Mouse (Mus musculus) MEL (cell line): ENCODE data around the gene Slc25a29. TPM values are rescaled to one million over a fixed set of nuclear protein-coding genes. Genes with fewer than 3 reads are reported as not detected.
A peak's percentile ranks its signal among the peaks of the same experiment; 100 is the strongest.

Experiments used
- DNase-seq: peaks from one replicate; pipeline ENCODE4 v3.0.0; 2011; ENCODE audit warnings: low read depth, low spot score
- H3K27ac ChIP-seq: 2 replicates; pipeline ENCODE4 v1.5.1; 2012; ENCODE audit warnings: low read depth, mild to moderate bottlenecking, control low read depth, low read length, moderate library complexity; ENCODE audit not compliant: control insufficient read depth
- H3K27me3 ChIP-seq, 2 experiments: fragments of 150-350 bp in 1 of 2; sonication (generic) in 1 of 2; 2 replicates each; pipeline ENCODE4 v1.6.1; 2012; ENCODE audit warnings: low read length in 2 of 2, mild to moderate bottlenecking in 2 of 2, improper control_type of control experiment in 1 of 2, moderate library complexity in 1 of 2; ENCODE audit not compliant: insufficient read depth in 2 of 2, control insufficient read depth in 1 of 2
- H3K36me3 ChIP-seq, 2 experiments: 2 replicates each; pipeline ENCODE4 v1.6.1; 2012 to 2014; ENCODE audit warnings: low read length in 2 of 2, improper control_type of control experiment in 1 of 2, inconsistent platforms in 1 of 2, mild to moderate bottlenecking in 1 of 2; ENCODE audit not compliant: insufficient read depth in 2 of 2, control insufficient read depth in 1 of 2
- H3K4me1 ChIP-seq, 2 experiments: fragments of 150-350 bp in 1 of 2; sonication (generic) in 1 of 2; 2 replicates each; pipeline ENCODE4 v1.6.1; 2012; ENCODE audit warnings: low read length in 2 of 2, improper control_type of control experiment in 1 of 2, mild to moderate bottlenecking in 1 of 2; ENCODE audit not compliant: insufficient read depth in 2 of 2, control insufficient read depth in 1 of 2
- H3K4me3 ChIP-seq, 2 experiments: fragments of 150-350 bp in 1 of 2; sonication (generic) in 1 of 2; 2 replicates each; pipeline ENCODE4 v1.5.1; 2012; ENCODE audit warnings: low read depth in 2 of 2, low read length in 2 of 2, mild to moderate bottlenecking in 2 of 2, moderate library complexity in 2 of 2, control low read depth in 1 of 2, improper control_type of control experiment in 1 of 2; ENCODE audit not compliant: control insufficient read depth in 1 of 2, insufficient read depth in 1 of 2
- H3K79me2 ChIP-seq: 2 replicates; pipeline ENCODE4 v1.6.1; 2012; ENCODE audit warnings: mild to moderate bottlenecking, low read length, moderate library complexity; ENCODE audit not compliant: control insufficient read depth, poor library complexity, insufficient read depth
- H3K9ac ChIP-seq: 2 replicates; pipeline ENCODE4 v1.6.1; 2012; ENCODE audit warnings: low read depth, mild to moderate bottlenecking, control low read depth, low read length, moderate library complexity; ENCODE audit not compliant: control insufficient read depth, poor library complexity, severe bottlenecking
- H3K9me3 ChIP-seq: fragments of 150-350 bp; sonication (generic); replicated peaks from 2 replicates; pipeline ENCODE4 v1.6.1; 2012; ENCODE audit warnings: mild to moderate bottlenecking, low read length, improper control_type of control experiment, moderate library complexity; ENCODE audit not compliant: insufficient read depth
- BHLHE40 ChIP-seq: IDR thresholded peaks from 2 replicates; pipeline ENCODE4 v1.6.1; 2012; ENCODE audit warnings: low read depth, mild to moderate bottlenecking, inconsistent platforms, low read length, improper control_type of control experiment, borderline replicate concordance
- CHD1 ChIP-seq: IDR thresholded peaks from 2 replicates; pipeline ENCODE4 v1.6.1; 2012; ENCODE audit warnings: low read depth, mild to moderate bottlenecking, inconsistent platforms, low read length, improper control_type of control experiment
- CHD2 ChIP-seq: IDR thresholded peaks from 2 replicates; pipeline ENCODE4 v1.6.1; 2011; ENCODE audit warnings: low read length, improper control_type of control experiment
- CTCF ChIP-seq, 3 experiments: IDR thresholded peaks in 2 of 3; conservative IDR thresholded peaks in 1 of 3; 2 replicates each; pipeline ENCODE4 v1.5.1; 2011 to 2012; ENCODE audit warnings: low read length in 3 of 3, low read depth in 2 of 3, mild to moderate bottlenecking in 2 of 3, improper control_type of control experiment in 1 of 3, inconsistent platforms in 1 of 3, mixed read lengths in 1 of 3, moderate library complexity in 1 of 3; ENCODE audit not compliant: control insufficient read depth in 1 of 3, insufficient read depth in 1 of 3, poor library complexity in 1 of 3, severe bottlenecking in 1 of 3
- E2F4 ChIP-seq: IDR thresholded peaks from 2 replicates; pipeline ENCODE4 v1.6.1; 2011; ENCODE audit warnings: low read depth, low read length, improper control_type of control experiment, borderline replicate concordance
- EP300 ChIP-seq, 2 experiments: IDR thresholded peaks; 2 replicates each; pipeline ENCODE4 v1.6.1; 2011; ENCODE audit warnings: improper control_type of control experiment in 2 of 2, low read length in 2 of 2, low read depth in 1 of 2, mild to moderate bottlenecking in 1 of 2
- ETS1 ChIP-seq: IDR thresholded peaks from 2 replicates; pipeline ENCODE4 v1.6.1; 2012; ENCODE audit warnings: low read depth, mild to moderate bottlenecking, inconsistent platforms, low read length, improper control_type of control experiment, moderate library complexity
- GABPA ChIP-seq: IDR thresholded peaks from 2 replicates; pipeline ENCODE4 v1.6.1; 2012; ENCODE audit warnings: low read depth, mild to moderate bottlenecking, inconsistent platforms, low read length, improper control_type of control experiment, moderate library complexity
- HCFC1 ChIP-seq: IDR thresholded peaks from 2 replicates; pipeline ENCODE4 v1.6.1; 2012; ENCODE audit warnings: low read depth, mild to moderate bottlenecking, inconsistent platforms, low read length, improper control_type of control experiment, moderate library complexity
- JUND ChIP-seq: IDR thresholded peaks from 2 replicates; pipeline ENCODE4 v1.6.1; 2011; ENCODE audit warnings: low read depth, mild to moderate bottlenecking, improper control_type of control experiment, low read length
- KAT2A ChIP-seq: conservative IDR thresholded peaks from 2 replicates; pipeline ENCODE4 v1.6.1; 2012; ENCODE audit warnings: low read depth, low read length, improper control_type of control experiment, inconsistent platforms
- MAFK ChIP-seq: IDR thresholded peaks from 2 replicates; pipeline ENCODE4 v1.6.1; 2011; ENCODE audit warnings: low read depth, mild to moderate bottlenecking, low read length, improper control_type of control experiment, borderline replicate concordance
- MAX ChIP-seq: IDR thresholded peaks from 2 replicates; pipeline ENCODE4 v1.6.1; 2011; ENCODE audit warnings: low read length, improper control_type of control experiment
- MAZ ChIP-seq: IDR thresholded peaks from 2 replicates; pipeline ENCODE4 v1.6.1; 2012; ENCODE audit warnings: low read depth, mild to moderate bottlenecking, inconsistent platforms, low read length, improper control_type of control experiment
- MEF2A ChIP-seq: IDR thresholded peaks from 2 replicates; pipeline ENCODE4 v1.6.1; 2014; ENCODE audit warnings: low read depth, mild to moderate bottlenecking, inconsistent platforms, low read length, improper control_type of control experiment; ENCODE audit not compliant: poor library complexity, insufficient replicate concordance, severe bottlenecking; ENCODE audit errors: extremely low read depth
- MXI1 ChIP-seq: IDR thresholded peaks from 2 replicates; pipeline ENCODE4 v1.6.1; 2011; ENCODE audit warnings: mild to moderate bottlenecking, low read depth, low read length, improper control_type of control experiment
- MYC ChIP-seq: IDR thresholded peaks from 2 replicates; pipeline ENCODE4 v1.6.1; 2011; ENCODE audit warnings: low read depth, mild to moderate bottlenecking, low read length, improper control_type of control experiment, moderate library complexity
- NRF1 ChIP-seq: IDR thresholded peaks from 2 replicates; pipeline ENCODE4 v1.6.1; 2014; ENCODE audit warnings: low read depth, mild to moderate bottlenecking, inconsistent platforms, low read length, improper control_type of control experiment, moderate library complexity; ENCODE audit not compliant: poor library complexity, insufficient read depth, severe bottlenecking
- POLR2A ChIP-seq, 2 experiments: IDR thresholded peaks; 2 replicates each; pipeline ENCODE4 v1.6.1; 2011 to 2012; ENCODE audit warnings: low read length in 2 of 2, mild to moderate bottlenecking in 2 of 2, control low read depth in 1 of 2, improper control_type of control experiment in 1 of 2, low read depth in 1 of 2, moderate library complexity in 1 of 2; ENCODE audit not compliant: control insufficient read depth in 1 of 2, insufficient read depth in 1 of 2, poor library complexity in 1 of 2
- POLR2AphosphoS5 ChIP-seq: IDR thresholded peaks from 2 replicates; pipeline ENCODE4 v1.6.1; 2012; ENCODE audit warnings: low read depth, borderline replicate concordance, mild to moderate bottlenecking, inconsistent platforms, low read length, moderate library complexity, mixed read lengths
- RAD21 ChIP-seq: IDR thresholded peaks from 2 replicates; pipeline ENCODE4 v1.6.1; 2011; ENCODE audit warnings: mild to moderate bottlenecking, low read depth, low read length, improper control_type of control experiment
- SIN3A ChIP-seq: IDR thresholded peaks from 2 replicates; pipeline ENCODE4 v1.6.1; 2012; ENCODE audit warnings: low read length, improper control_type of control experiment, inconsistent platforms
- SMC3 ChIP-seq: IDR thresholded peaks from 2 replicates; pipeline ENCODE4 v1.6.1; 2011; ENCODE audit warnings: low read depth, low read length, improper control_type of control experiment
- TAL1 ChIP-seq: IDR thresholded peaks from 2 replicates; pipeline ENCODE4 v1.6.1; 2012; ENCODE audit warnings: mild to moderate bottlenecking, inconsistent platforms, low read length, moderate library complexity, mixed read lengths
- UBTF ChIP-seq: IDR thresholded peaks from 2 replicates; pipeline ENCODE4 v1.6.1; 2012; ENCODE audit warnings: low read depth, mild to moderate bottlenecking, inconsistent platforms, low read length, improper control_type of control experiment, moderate library complexity, borderline replicate concordance; ENCODE audit not compliant: insufficient read depth
- USF1 ChIP-seq: IDR thresholded peaks from 2 replicates; pipeline ENCODE4 v1.6.1; 2014; ENCODE audit warnings: low read depth, mild to moderate bottlenecking, inconsistent platforms, low read length, improper control_type of control experiment, moderate library complexity
- USF2 ChIP-seq, 2 experiments: IDR thresholded peaks; 2 replicates each; pipeline ENCODE4 v1.6.1; 2011 to 2012; ENCODE audit warnings: improper control_type of control experiment in 2 of 2, low read length in 2 of 2, borderline replicate concordance in 1 of 2, inconsistent platforms in 1 of 2, low read depth in 1 of 2, mild to moderate bottlenecking in 1 of 2; ENCODE audit not compliant: insufficient read depth in 1 of 2
- ZC3H11A ChIP-seq: IDR thresholded peaks from 2 replicates; pipeline ENCODE4 v1.6.1; 2012; ENCODE audit warnings: low read depth, mild to moderate bottlenecking, inconsistent platforms, low read length, improper control_type of control experiment
- ZKSCAN1 ChIP-seq: IDR thresholded peaks from 2 replicates; pipeline ENCODE4 v1.6.1; 2012; ENCODE audit warnings: low read depth, mild to moderate bottlenecking, inconsistent platforms, low read length, improper control_type of control experiment, moderate library complexity
- ZMIZ1 ChIP-seq: IDR thresholded peaks from 2 replicates; pipeline ENCODE4 v1.6.1; 2012; ENCODE audit warnings: low read depth, mild to moderate bottlenecking, inconsistent platforms, low read length, improper control_type of control experiment, moderate library complexity
- polyA plus RNA-seq, 2 experiments: library from polyadenylated mRNA; stranded (reverse) in 1 of 2; unstranded in 1 of 2; fragments of >175 nt in 1 of 2; fragments of >200 nt in 1 of 2; gene quantifications; 2 replicates each; pipeline versions ENCODE4 v1.2.1 to v1.2.4; 2012; ENCODE audit warnings: low replicate concordance in 2 of 2, low read depth in 1 of 2; ENCODE audit not compliant: insufficient read length in 2 of 2, insufficient read depth in 1 of 2, missing spikeins in 1 of 2
- total RNA-seq: library from RNA; depleted of rRNA; stranded (reverse); fragments of 300-350 nt; gene quantifications from 2 replicates; pipeline ENCODE4 v1.2.3, GENCODE M21; 2012

Slc25a29 gene
- total and polyA plus RNA-seq, 3 experiments: 3.0 to 3.3 TPM; not detected in 1

GRCm38 (mm10) chr12:108794979-108795537, 40.6 kb downstream of the Slc25a29 start (continued):
- no peak for TF ChIP-seq POLR2AphosphoS5
- no peak for TF ChIP-seq CTCF (IDR thresholded peaks at IDR 0.05 in 2 of 3, conservative IDR thresholded peaks at IDR 0.05 in 1 of 3; ENCODE audit: control insufficient read depth in 1 of 3, insufficient read depth in 1 of 3, low read depth in 2 of 3, low read length in 3 of 3, poor library complexity in 1 of 3, severe bottlenecking in 1 of 3)
- no peak for TF ChIP-seq GABPA
- TF ChIP-seq USF2 (IDR thresholded peaks at IDR 0.05; ENCODE audit: borderline replicate concordance in 1 of 2, insufficient read depth in 1 of 2, low read depth in 1 of 2, low read length in 2 of 2): no peak
- TF ChIP-seq CHD2: no peak
- peak; percentile 53; the same call in 1 of the 2 replicates for TF ChIP-seq CHD1
- TF ChIP-seq ZC3H11A: no peak
- no peak for TF ChIP-seq JUND
- TF ChIP-seq SIN3A: peak; percentile 93
- TF ChIP-seq MAFK: no peak
- no peak for TF ChIP-seq UBTF
- no peak for TF ChIP-seq USF1
- no peak for TF ChIP-seq MEF2A
- peak; percentile 73 for TF ChIP-seq MXI1
- TF ChIP-seq RAD21: no peak
- TF ChIP-seq ZMIZ1: no peak
- TF ChIP-seq KAT2A: no peak
- peak; percentile 78 for TF ChIP-seq ETS1
- no peak for TF ChIP-seq MAX
- 0 out of 2 replicates have a peak, but pooled peaks have one; percentile 17 for TF ChIP-seq BHLHE40
- TF ChIP-seq E2F4: no peak
- TF ChIP-seq EP300 (IDR thresholded peaks at IDR 0.05; ENCODE audit: low read depth in 1 of 2, low read length in 2 of 2): peak; percentile 38 to 56; a peak in 2 of 4 replicates
- TF ChIP-seq, all 39 proteins: peak for 12

GRCm38 (mm10) chr12:108794078-108794711, 41.5 kb downstream of the Slc25a29 start:
- H3K4me1 ChIP-seq: peaks cover 15 to 20% of the 10 kb centered on the region in 2 experiments
- H3K36me3 ChIP-seq: peaks cover 2 to 50% of the 10 kb centered on the region in 2 experiments
- H3K9ac ChIP-seq: peak overlapping the region; percentile 96
- TF ChIP-seq MAZ (peak; percentile 60; the same call in 1 of the 2 replicates), MAX (no peak), E2F4 (no peak), USF1 (no peak), POLR2A (IDR thresholded peaks at IDR 0.05; ENCODE audit: control insufficient read depth in 1 of 2, insufficient read depth in 1 of 2, low read depth in 1 of 2, low read length in 2 of 2, poor library complexity in 1 of 2) (peak in 1 of 2 experiments; percentile 29; a peak in 3 of 4 replicates), GABPA (no peak), MEF2A (no peak), EP300 (IDR thresholded peaks at IDR 0.05; ENCODE audit: low read depth in 1 of 2, low read length in 2 of 2) (no peak; a peak in 1 of 4 replicates), ZKSCAN1 (no peak), POLR2AphosphoS5 (no peak), HCFC1 (peak; percentile 83), CHD2 (no peak), MYC (peak; percentile 9; the same call in 1 of the 2 replicates), TAL1 (no peak), CTCF (IDR thresholded peaks at IDR 0.05 in 2 of 3, conservative IDR thresholded peaks at IDR 0.05 in 1 of 3; ENCODE audit: control insufficient read depth in 1 of 3, insufficient read depth in 1 of 3, low read depth in 2 of 3, low read length in 3 of 3, poor library complexity in 1 of 3, severe bottlenecking in 1 of 3) (no peak), SIN3A (peak; percentile 79), NRF1 (0 out of 2 replicates have a peak, but pooled peaks have one; percentile 37), SMC3 (no peak), BHLHE40 (no peak)

More at GRCm38 (mm10) chr12:108794078-108794711, 41.5 kb downstream of the Slc25a29 start:
- peak; percentile 90 for DNase-seq
- Histone ChIP-seq H3K4me3 (peak overlapping the region; percentile 75 to 95), H3K79me2 (peaks cover 84% of the 10 kb centered on the region), H3K27me3 (no peaks in the 10 kb centered on the region), H3K9me3 (no peaks in the 10 kb centered on the region), H3K27ac (peak overlapping the region; percentile 98)
